Mouse (Mus musculus): ENCODE data around the gene Smyd1. TPM values are rescaled to one million over a fixed set of nuclear protein-coding genes. Genes with fewer than 3 reads are reported as not detected.

Smyd1 gene
- polyA plus RNA-seq, 1 experiment from 2014 or later = 136 TPM

GRCm38 (mm10) chr6:71242811-71243210 is 79.2 kb downstream of the Smyd1 start:
- ATAC-seq (replicated peaks; ENCODE audit: extremely low read depth, insufficient read depth, low FRiP score) = no peak
- 79% methylated on average over 1 of the region's 1 CpGs for WGBS
- no peak overlapping the region for H3K4me3 ChIP-seq (ENCODE audit: low read length)
- no peaks in the 10 kb centered on the region for H3K27me3 ChIP-seq (ENCODE audit: control insufficient read depth, insufficient read depth, low read length)
- no peak overlapping the region for H3K4me2 ChIP-seq (ENCODE audit: low read depth, low read length)
- peaks cover 24% of the 10 kb centered on the region for H3K36me3 ChIP-seq (ENCODE audit: control insufficient read depth, insufficient read depth)
- no peak overlapping the region for H3K27ac ChIP-seq (ENCODE audit: low read length)
- no peak overlapping the region for H3K9ac ChIP-seq (ENCODE audit: low read length)
- H3K9me3 ChIP-seq (replicated peaks; ENCODE audit: control insufficient read depth, low read length) = no peaks in the 10 kb centered on the region; the same call in 1 of the 2 replicates
- peaks cover 19% of the 10 kb centered on the region for H3K4me1 ChIP-seq (ENCODE audit: control insufficient read depth, insufficient read depth, low read length)

GRCm38 (mm10) chr6:71240831-71241230 is 81.2 kb downstream of the Smyd1 start:
- Histone ChIP-seq H3K27me3 (ENCODE audit: control insufficient read depth, insufficient read depth, low read length) (no peaks in the 10 kb centered on the region), H3K36me3 (ENCODE audit: control insufficient read depth, insufficient read depth) (peaks cover 23% of the 10 kb centered on the region), H3K9me3 (replicated peaks; ENCODE audit: control insufficient read depth, low read length) (no peaks in the 10 kb centered on the region; the same call in 1 of the 2 replicates), H3K27ac (ENCODE audit: low read length) (peak overlapping the region; percentile 81), H3K9ac (ENCODE audit: low read length) (no peak overlapping the region), H3K4me2 (ENCODE audit: low read depth, low read length) (peak overlapping the region; percentile 36; the same call in 1 of the 2 replicates), H3K4me1 (ENCODE audit: control insufficient read depth, insufficient read depth, low read length) (peaks cover 19% of the 10 kb centered on the region), H3K4me3 (ENCODE audit: low read length) (no peak overlapping the region)
- WGBS = 62% methylated on average over 7 of the region's 7 CpGs
- no peak for ATAC-seq (replicated peaks; ENCODE audit: extremely low read depth, insufficient read depth, low FRiP score)

GRCm38 (mm10) chr6:71239069-71239750 is 82.8 kb downstream of the Smyd1 start:
- Histone ChIP-seq H3K27me3 (ENCODE audit: control insufficient read depth, insufficient read depth, low read length) (no peaks in the 10 kb centered on the region), H3K9me3 (replicated peaks; ENCODE audit: control insufficient read depth, low read length) (no peaks in the 10 kb centered on the region; the same call in 1 of the 2 replicates), H3K4me1 (ENCODE audit: control insufficient read depth, insufficient read depth, low read length) (peaks cover 19% of the 10 kb centered on the region), H3K4me3 (ENCODE audit: low read length) (no peak overlapping the region), H3K36me3 (ENCODE audit: control insufficient read depth, insufficient read depth) (peaks cover 23% of the 10 kb centered on the region), H3K9ac (ENCODE audit: low read length) (no peak overlapping the region), H3K4me2 (ENCODE audit: low read depth, low read length) (no peak overlapping the region), H3K27ac (ENCODE audit: low read length) (no peak overlapping the region)
- ATAC-seq (replicated peaks; ENCODE audit: extremely low read depth, insufficient read depth, low FRiP score) = no peak
- 90% methylated on average over 26 of the region's 26 CpGs for WGBS

- H3K9me3 ChIP-seq (replicated peaks; ENCODE audit: control insufficient read depth, low read length) = no peaks in the 10 kb centered on the region
- 85% methylated on average over 6 of the region's 6 CpGs for WGBS
Measured at GRCm38 (mm10) chr6:71237031-71237431, 85.0 kb downstream of the Smyd1 start.

GRCm38 (mm10) chr6:71236506-71236905 is 85.5 kb downstream of the Smyd1 start:
- H3K4me3 ChIP-seq (ENCODE audit: low read length) = no peak overlapping the region
- peaks cover 24% of the 10 kb centered on the region for H3K36me3 ChIP-seq (ENCODE audit: control insufficient read depth, insufficient read depth)
- no peaks in the 10 kb centered on the region for H3K27me3 ChIP-seq (ENCODE audit: control insufficient read depth, insufficient read depth, low read length)
- no peak overlapping the region for H3K27ac ChIP-seq (ENCODE audit: low read length)
- WGBS = 82% methylated on average over 6 of the region's 6 CpGs
- no peaks in the 10 kb centered on the region for H3K9me3 ChIP-seq (replicated peaks; ENCODE audit: control insufficient read depth, low read length)
- H3K9ac ChIP-seq (ENCODE audit: low read length) = no peak overlapping the region
- ATAC-seq (replicated peaks; ENCODE audit: extremely low read depth, insufficient read depth, low FRiP score) = no peak
- no peak overlapping the region for H3K4me2 ChIP-seq (ENCODE audit: low read depth, low read length)
- H3K4me1 ChIP-seq (ENCODE audit: control insufficient read depth, insufficient read depth, low read length) = peaks cover 12% of the 10 kb centered on the region

More at GRCm38 (mm10) chr6:71237031-71237431, 85.0 kb downstream of the Smyd1 start:
- Histone ChIP-seq H3K9ac (ENCODE audit: low read length) (no peak overlapping the region), H3K4me1 (ENCODE audit: control insufficient read depth, insufficient read depth, low read length) (peaks cover 15% of the 10 kb centered on the region), H3K27ac (ENCODE audit: low read length) (no peak overlapping the region), H3K4me3 (ENCODE audit: low read length) (no peak overlapping the region), H3K4me2 (ENCODE audit: low read depth, low read length) (no peak overlapping the region), H3K36me3 (ENCODE audit: control insufficient read depth, insufficient read depth) (peaks cover 24% of the 10 kb centered on the region), H3K27me3 (ENCODE audit: control insufficient read depth, insufficient read depth, low read length) (no peaks in the 10 kb centered on the region)
- ATAC-seq (replicated peaks; ENCODE audit: extremely low read depth, insufficient read depth, low FRiP score) = no peak

- H3K4me1 ChIP-seq (ENCODE audit: control insufficient read depth, insufficient read depth, low read length) = peaks cover 6% of the 10 kb centered on the region
- peaks cover 24% of the 10 kb centered on the region for H3K36me3 ChIP-seq (ENCODE audit: control insufficient read depth, insufficient read depth)
- H3K4me3 ChIP-seq (ENCODE audit: low read length) = no peak overlapping the region
- H3K9me3 ChIP-seq (replicated peaks; ENCODE audit: control insufficient read depth, low read length) = no peaks in the 10 kb centered on the region
- no peak for ATAC-seq (replicated peaks; ENCODE audit: extremely low read depth, insufficient read depth, low FRiP score)
- WGBS = 53% methylated on average over 3 of the region's 3 CpGs
- no peak overlapping the region for H3K4me2 ChIP-seq (ENCODE audit: low read depth, low read length)
- H3K27me3 ChIP-seq (ENCODE audit: control insufficient read depth, insufficient read depth, low read length) = no peaks in the 10 kb centered on the region
- H3K9ac ChIP-seq (ENCODE audit: low read length) = no peak overlapping the region
- no peak overlapping the region for H3K27ac ChIP-seq (ENCODE audit: low read length)
Measured at GRCm38 (mm10) chr6:71235944-71236343, 86.1 kb downstream of the Smyd1 start.

GRCm38 (mm10) chr6:71235121-71235520 is 86.9 kb downstream of the Smyd1 start:
- H3K4me1 ChIP-seq (ENCODE audit: control insufficient read depth, insufficient read depth, low read length) = no peaks in the 10 kb centered on the region
- no peak overlapping the region; the same call in 1 of the 2 replicates for H3K27ac ChIP-seq (ENCODE audit: low read length)
- H3K4me2 ChIP-seq (ENCODE audit: low read depth, low read length) = no peak overlapping the region
- H3K27me3 ChIP-seq (ENCODE audit: control insufficient read depth, insufficient read depth, low read length) = no peaks in the 10 kb centered on the region
- 65% methylated on average over 13 of the region's 13 CpGs for WGBS
- H3K9ac ChIP-seq (ENCODE audit: low read length) = no peak overlapping the region
- H3K36me3 ChIP-seq (ENCODE audit: control insufficient read depth, insufficient read depth) = peaks cover 24% of the 10 kb centered on the region
- H3K4me3 ChIP-seq (ENCODE audit: low read length) = no peak overlapping the region
- ATAC-seq (replicated peaks; ENCODE audit: extremely low read depth, insufficient read depth, low FRiP score) = no peak
- no peaks in the 10 kb centered on the region for H3K9me3 ChIP-seq (replicated peaks; ENCODE audit: control insufficient read depth, low read length)

GRCm38 (mm10) chr6:71227157-71227770 is 94.8 kb downstream of the Smyd1 start:
- H3K36me3 ChIP-seq (ENCODE audit: control insufficient read depth, insufficient read depth) = peaks cover 3% of the 10 kb centered on the region
- H3K4me2 ChIP-seq (ENCODE audit: low read depth, low read length) = peak overlapping the region; percentile 36
- peak overlapping the region; percentile 94 for H3K27ac ChIP-seq (ENCODE audit: low read length)
- WGBS = 11% methylated on average over 7 of the region's 7 CpGs
- peak overlapping the region; percentile 46 for H3K9ac ChIP-seq (ENCODE audit: low read length)
- H3K4me3 ChIP-seq (ENCODE audit: low read length) = no peak overlapping the region
- no peaks in the 10 kb centered on the region for H3K9me3 ChIP-seq (replicated peaks; ENCODE audit: control insufficient read depth, low read length)
- peak; percentile 81 for ATAC-seq (replicated peaks; ENCODE audit: extremely low read depth, insufficient read depth, low FRiP score)
- no peaks in the 10 kb centered on the region for H3K27me3 ChIP-seq (ENCODE audit: control insufficient read depth, insufficient read depth, low read length)
- H3K4me1 ChIP-seq (ENCODE audit: control insufficient read depth, insufficient read depth, low read length) = peaks cover 33% of the 10 kb centered on the region

GRCm38 (mm10) chr6:71226544-71226943 is 95.5 kb downstream of the Smyd1 start:
- peaks cover 4% of the 10 kb centered on the region for H3K36me3 ChIP-seq (ENCODE audit: control insufficient read depth, insufficient read depth)
- peak overlapping the region; percentile 94 for H3K27ac ChIP-seq (ENCODE audit: low read length)
- peak overlapping the region; percentile 36 for H3K4me2 ChIP-seq (ENCODE audit: low read depth, low read length)
- H3K4me1 ChIP-seq (ENCODE audit: control insufficient read depth, insufficient read depth, low read length) = peaks cover 33% of the 10 kb centered on the region
- H3K9me3 ChIP-seq (replicated peaks; ENCODE audit: control insufficient read depth, low read length) = no peaks in the 10 kb centered on the region
- H3K9ac ChIP-seq (ENCODE audit: low read length) = peak overlapping the region; percentile 38
- no peaks in the 10 kb centered on the region for H3K27me3 ChIP-seq (ENCODE audit: control insufficient read depth, insufficient read depth, low read length)
- WGBS = 13% methylated on average over 6 of the region's 6 CpGs
- ATAC-seq (replicated peaks; ENCODE audit: extremely low read depth, insufficient read depth, low FRiP score) = no peak
- H3K4me3 ChIP-seq (ENCODE audit: low read length) = no peak overlapping the region
